Mouse (Mus musculus) stomach, embryonic 14.5 days (tissue): Measurements from ENCODE around the gene Dolk. TPM values are rescaled to one million over a fixed set of nuclear protein-coding genes. Genes with fewer than 3 reads are reported as not detected.

ENCODE experiments used
- ATAC-seq: fragments of 200-750 bp; cut with Nextera tagmentation; 2 replicates; pipeline ENCODE4 v1.8.0; 2017; ENCODE audit warnings: low read depth, moderate TSS enrichment; ENCODE audit not compliant: insufficient number of reproducible peaks, insufficient read depth, low FRiP score
- H3K27ac ChIP-seq: fragments of 300-500 bp; sonication (generic); 2 replicates; pipeline ENCODE4 v1.5.1; 2014; ENCODE audit warnings: mild to moderate bottlenecking, low read length, moderate library complexity, mixed read lengths
- H3K27me3 ChIP-seq: fragments of 300-500 bp; sonication (generic); 2 replicates; pipeline ENCODE4 v1.6.1; 2014; ENCODE audit warnings: low read length, control low read depth, mixed read lengths; ENCODE audit not compliant: control insufficient read depth, insufficient read depth
- H3K36me3 ChIP-seq: fragments of 300-500 bp; sonication (generic); 2 replicates; pipeline ENCODE4 v1.6.1; 2014; ENCODE audit warnings: mild to moderate bottlenecking, control low read depth, low read length, moderate library complexity, mixed read lengths; ENCODE audit not compliant: control insufficient read depth, insufficient read depth
- H3K4me1 ChIP-seq: fragments of 300-500 bp; sonication (generic); 2 replicates; pipeline ENCODE4 v1.6.1; 2014; ENCODE audit warnings: low read length, control low read depth, mixed read lengths; ENCODE audit not compliant: control insufficient read depth, insufficient read depth
- H3K4me2 ChIP-seq: fragments of 300-500 bp; sonication (generic); replicated peaks from 2 replicates; pipeline ENCODE4 v1.6.1; 2014; ENCODE audit warnings: low read depth, low read length, control low read depth
- H3K4me3 ChIP-seq: fragments of 300-500 bp; sonication (generic); 2 replicates; pipeline ENCODE4 v1.5.1; 2014; ENCODE audit warnings: low read depth, low read length, control low read depth
- H3K9ac ChIP-seq: fragments of 300-500 bp; sonication (generic); replicated peaks from 2 replicates; pipeline ENCODE4 v1.6.1; 2014; ENCODE audit warnings: low read depth, mild to moderate bottlenecking, control low read depth, low read length, moderate library complexity, mixed read lengths
- H3K9me3 ChIP-seq: fragments of 300-500 bp; sonication (generic); 2 replicates; pipeline ENCODE4 v1.6.1; 2016; ENCODE audit warnings: low read depth, low read length, control low read depth; ENCODE audit not compliant: control insufficient read depth
- WGBS: fragments of 180-500 bp; shearing (Covaris S2); extraction: QIAGEN DNeasy Blood & Tissue Kit; methylation state at CpG from one replicate; pipeline ENCODE4 v1.1.7; 2014; 5-methylcytosine and 5-hydroxymethylcytosine counted together
- polyA plus RNA-seq: library from polyadenylated mRNA; unstranded; fragments of >200 nt; fragmentation: Nextera tagmentation; extraction: Ambion mirVana; gene quantifications from 2 replicates; pipeline ENCODE4 v1.2.1, GENCODE M21; 2014

Dolk gene
- polyA plus RNA-seq, 1 experiment from 2014 or later: 32.0 TPM

GRCm38 (mm10) chr2:30264671-30265519 is 21.2 kb downstream of the Dolk start:
- ATAC-seq: 0 out of 2 replicates have a peak, but pooled peaks have one; percentile 8
- H3K4me3 ChIP-seq: no peak overlapping the region
- H3K27ac ChIP-seq: peak overlapping the region; percentile 94
- no peaks in the 10 kb centered on the region for H3K9me3 ChIP-seq
- H3K36me3 ChIP-seq: peaks cover 36% of the 10 kb centered on the region
- peaks cover 34% of the 10 kb centered on the region for H3K4me1 ChIP-seq
- H3K9ac ChIP-seq: no peak overlapping the region
- no peak overlapping the region for H3K4me2 ChIP-seq
- no peaks in the 10 kb centered on the region for H3K27me3 ChIP-seq
- 59% methylated on average over 7 of the region's 7 CpGs for WGBS

DNA sequence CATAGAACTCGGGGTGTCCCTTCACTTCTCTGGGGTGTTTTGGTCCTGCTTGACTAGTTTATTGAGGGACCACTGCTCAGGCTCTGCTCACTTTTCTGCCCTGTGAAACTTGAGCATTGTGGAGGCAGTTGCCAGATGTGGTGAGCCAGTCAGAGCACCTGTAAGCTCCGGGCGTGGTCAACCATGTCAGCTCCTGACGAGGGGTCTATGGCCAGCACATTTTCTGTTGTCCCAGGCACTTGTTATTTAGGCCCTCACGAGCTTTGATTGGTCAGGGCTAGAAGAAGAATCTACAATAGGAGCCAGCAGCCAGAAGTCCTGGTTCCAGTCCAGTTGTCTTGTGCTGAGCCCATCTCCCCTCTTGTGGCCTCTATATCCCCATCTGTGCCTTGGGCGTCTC is 22.3 kb downstream of the Dolk start:
- Histone ChIP-seq H3K27me3 (no peaks in the 10 kb centered on the region), H3K4me2 (no peak overlapping the region), H3K9ac (no peak overlapping the region), H3K4me1 (peaks cover 31% of the 10 kb centered on the region), H3K27ac (no peak overlapping the region), H3K9me3 (no peaks in the 10 kb centered on the region), H3K4me3 (no peak overlapping the region), H3K36me3 (peaks cover 47% of the 10 kb centered on the region)
- ATAC-seq: no peak
- 86% methylated on average over 6 of the region's 6 CpGs for WGBS

- no peaks in the 10 kb centered on the region for H3K27me3 ChIP-seq
- no peak overlapping the region for H3K4me2 ChIP-seq
- no peak for ATAC-seq
- WGBS: 62% methylated on average over 4 of the region's 4 CpGs
- H3K4me1 ChIP-seq: peaks cover 31% of the 10 kb centered on the region
- H3K36me3 ChIP-seq: peaks cover 55% of the 10 kb centered on the region
- no peak overlapping the region for H3K4me3 ChIP-seq
- H3K27ac ChIP-seq: no peak overlapping the region
- H3K9me3 ChIP-seq: no peaks in the 10 kb centered on the region
- H3K9ac ChIP-seq: no peak overlapping the region
These were observed 23.2 kb downstream of the Dolk start for GRCm38 (mm10) chr2:30262840-30263441.

GRCm38 (mm10) chr2:30261921-30262839 is 24.0 kb downstream of the Dolk start:
- Histone ChIP-seq H3K4me1 (peaks cover 30% of the 10 kb centered on the region), H3K9me3 (no peaks in the 10 kb centered on the region), H3K27me3 (no peaks in the 10 kb centered on the region), H3K27ac (no peak overlapping the region), H3K9ac (no peak overlapping the region), H3K4me3 (no peak overlapping the region), H3K36me3 (peaks cover 62% of the 10 kb centered on the region), H3K4me2 (no peak overlapping the region)
- WGBS: 90% methylated on average over 18 of the region's 18 CpGs
- ATAC-seq: no peak

- Histone ChIP-seq H3K4me1 (peaks cover 21% of the 10 kb centered on the region), H3K9me3 (no peaks in the 10 kb centered on the region), H3K27me3 (no peaks in the 10 kb centered on the region), H3K36me3 (peaks cover 71% of the 10 kb centered on the region), H3K4me2 (no peak overlapping the region), H3K27ac (no peak overlapping the region), H3K9ac (no peak overlapping the region), H3K4me3 (no peak overlapping the region)
- ATAC-seq: no peak
- 87% methylated on average over 4 of the region's 4 CpGs for WGBS
These were observed 24.9 kb downstream of the Dolk start for GRCm38 (mm10) chr2:30261064-30261736.

- no peak for ATAC-seq
- H3K27ac ChIP-seq: no peak overlapping the region
- 87% methylated on average over 15 of the region's 15 CpGs for WGBS
These were observed 26.7 kb downstream of the Dolk start for GRCm38 (mm10) chr2:30259131-30260064.

DNA sequence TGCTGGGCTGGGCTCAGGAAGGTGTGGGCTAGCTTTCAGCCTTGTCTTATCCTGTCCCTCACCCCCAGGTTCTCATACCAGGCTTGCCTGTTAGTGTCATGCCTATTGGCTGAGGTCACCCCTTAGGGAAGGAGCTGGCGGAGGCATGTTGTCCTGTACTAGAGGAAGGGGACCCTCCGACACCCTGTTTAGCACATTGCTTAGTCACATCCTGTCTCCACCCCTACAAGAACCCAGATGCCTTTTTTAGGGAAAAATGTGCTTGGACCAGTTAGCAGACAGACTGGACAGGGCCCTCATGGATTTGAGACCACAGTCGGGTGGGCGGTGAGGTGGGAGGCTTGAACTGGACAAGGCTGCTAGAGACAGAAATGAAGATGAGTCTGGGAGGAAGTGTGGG is 27.5 kb downstream of the Dolk start:
- 86% methylated on average over 4 of the region's 4 CpGs for WGBS

More at GRCm38 (mm10) chr2:30259131-30260064, 26.7 kb downstream of the Dolk start:
- no peak overlapping the region for H3K4me3 ChIP-seq
- H3K9ac ChIP-seq: no peak overlapping the region
- no peak overlapping the region for H3K4me2 ChIP-seq
- no peaks in the 10 kb centered on the region for H3K27me3 ChIP-seq
- H3K36me3 ChIP-seq: peaks cover 88% of the 10 kb centered on the region
- no peaks in the 10 kb centered on the region for H3K9me3 ChIP-seq
- H3K4me1 ChIP-seq: peaks cover 4% of the 10 kb centered on the region; the same call in 1 of the 2 replicates

More for the DNA sequence above, 27.5 kb downstream of the Dolk start:
- peaks cover 4% of the 10 kb centered on the region; the same call in 1 of the 2 replicates for H3K4me1 ChIP-seq
- H3K27ac ChIP-seq: no peak overlapping the region
- H3K4me3 ChIP-seq: no peak overlapping the region
- H3K9ac ChIP-seq: no peak overlapping the region
- peaks cover 82% of the 10 kb centered on the region for H3K36me3 ChIP-seq
- no peak overlapping the region for H3K4me2 ChIP-seq
- no peaks in the 10 kb centered on the region for H3K9me3 ChIP-seq
- no peaks in the 10 kb centered on the region for H3K27me3 ChIP-seq
- ATAC-seq: no peak
